Mouse (Mus musculus): ENCODE results near the gene Evx2. TPM values are rescaled to one million over a fixed set of nuclear protein-coding genes. Genes with fewer than 3 reads are reported as not detected.

Evx2 gene
- polyA plus RNA-seq, 1 experiment from 2014 or later, result not detected

DNA sequence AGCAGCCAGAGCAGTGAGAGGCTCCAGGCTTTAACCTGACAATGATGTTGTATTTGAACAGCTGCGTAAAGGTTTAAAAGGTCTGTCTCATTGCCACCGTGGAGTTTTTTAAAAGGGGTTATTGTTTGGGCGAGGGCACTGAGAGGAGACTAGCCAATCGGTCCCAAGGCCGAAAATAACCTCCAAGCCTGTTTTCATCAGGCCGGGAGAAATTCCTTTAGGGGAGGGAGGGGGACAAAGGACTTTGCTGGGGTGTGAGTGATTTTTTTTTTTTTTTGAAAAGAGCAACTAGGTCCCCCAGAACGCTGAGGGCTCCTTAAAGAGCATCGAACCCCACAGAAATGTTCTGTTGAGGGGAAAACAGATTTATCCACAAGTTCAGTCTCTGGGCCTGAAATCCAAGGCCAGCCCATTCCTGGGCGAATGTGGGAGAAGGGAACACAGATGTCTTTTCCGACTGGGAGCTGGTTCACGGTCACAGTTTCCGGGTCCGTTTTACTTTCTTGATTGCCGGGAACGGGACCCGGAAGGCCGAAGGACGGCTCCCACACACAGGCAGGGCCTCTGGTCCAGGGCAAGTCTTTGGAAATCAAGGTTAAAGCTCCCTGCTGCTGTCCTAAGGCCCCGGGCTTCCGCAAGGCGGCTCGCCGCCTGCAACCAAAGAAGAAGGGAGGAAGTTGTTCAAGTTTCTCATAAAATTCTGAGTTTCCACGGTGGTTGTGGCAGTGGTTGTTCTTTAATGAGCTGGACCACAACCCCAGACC lies 30.4 kb upstream of the Evx2 start:
- Histone ChIP-seq H3K27me3 (ENCODE audit: control insufficient read depth, insufficient read depth, low read length) (peaks cover 43% of the 10 kb centered on the region), H3K9ac (ENCODE audit: low read length) (no peak overlapping the region), H3K4me3 (ENCODE audit: low read depth, low read length) (no peak overlapping the region), H3K4me1 (replicated peaks; ENCODE audit: control insufficient read depth, insufficient read depth) (no peaks in the 10 kb centered on the region), H3K4me2 (replicated peaks; ENCODE audit: low read depth) (no peak overlapping the region), H3K27ac (replicated peaks) (no peak overlapping the region), H3K9me3 (ENCODE audit: control insufficient read depth, low read length) (no peaks in the 10 kb centered on the region), H3K36me3 (ENCODE audit: control insufficient read depth, insufficient read depth, low read length) (no peaks in the 10 kb centered on the region)
- 4% methylated on average over 24 of the region's 24 CpGs for WGBS
- DNase-seq (ENCODE audit: low spot score), result no peak
- TF ChIP-seq EP300 (optimal IDR thresholded peaks at IDR 0.05), result no peak
- ATAC-seq (ENCODE audit: low FRiP score, low TSS enrichment), result no peak

DNA sequence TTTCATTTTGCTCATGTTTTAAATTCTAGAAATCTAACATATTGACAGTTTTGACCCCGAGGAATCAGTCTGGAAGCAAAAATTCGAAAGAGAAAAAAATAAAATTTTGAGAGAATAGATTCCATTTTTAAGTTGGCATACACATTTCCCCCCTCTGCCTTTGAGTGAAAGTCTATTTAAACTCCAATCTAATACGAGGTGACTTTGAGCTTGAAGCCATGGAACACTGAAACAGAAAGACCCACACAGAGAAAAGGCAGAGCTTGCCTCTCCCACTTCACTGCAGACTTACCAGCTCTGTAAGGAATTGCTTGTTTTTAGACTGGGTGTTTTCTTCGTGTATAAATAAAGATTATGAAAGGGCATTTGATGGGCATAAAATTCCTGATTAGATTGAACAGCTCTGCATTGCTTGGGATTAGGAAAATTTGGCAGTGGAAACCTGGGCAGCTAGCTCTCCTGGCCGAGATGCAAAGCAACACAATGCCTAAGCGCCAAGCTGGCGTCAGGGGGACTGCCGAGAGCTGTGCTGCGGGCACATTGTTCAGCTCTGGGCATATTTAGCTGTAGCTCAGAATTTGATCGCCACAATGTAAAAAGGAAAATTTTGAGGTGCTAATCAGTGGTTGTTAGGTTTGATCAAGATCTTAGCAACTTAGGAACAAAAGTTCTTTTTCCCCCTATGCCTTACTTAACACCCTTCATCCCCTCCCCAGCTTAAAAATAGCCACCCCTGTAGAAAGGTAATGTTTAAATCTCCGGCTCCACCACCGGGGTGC lies 29.6 kb upstream of the Evx2 start:
- Histone ChIP-seq H3K4me3 (ENCODE audit: low read depth, low read length) (no peak overlapping the region), H3K9ac (ENCODE audit: low read length) (no peak overlapping the region), H3K27ac (replicated peaks) (no peak overlapping the region), H3K27me3 (ENCODE audit: control insufficient read depth, insufficient read depth, low read length) (peaks cover 47% of the 10 kb centered on the region), H3K9me3 (ENCODE audit: control insufficient read depth, low read length) (no peaks in the 10 kb centered on the region), H3K36me3 (ENCODE audit: control insufficient read depth, insufficient read depth, low read length) (no peaks in the 10 kb centered on the region), H3K4me2 (replicated peaks; ENCODE audit: low read depth) (no peak overlapping the region), H3K4me1 (replicated peaks; ENCODE audit: control insufficient read depth, insufficient read depth) (no peaks in the 10 kb centered on the region)
- WGBS, result 8% methylated on average over 12 of the region's 12 CpGs
- TF ChIP-seq EP300 (optimal IDR thresholded peaks at IDR 0.05) (no peak), CTCF (IDR thresholded peaks at IDR 0.05; ENCODE audit: low read depth) (no peak)
- DNase-seq (ENCODE audit: low spot score) (no peak), ATAC-seq (ENCODE audit: low FRiP score, low TSS enrichment) (no peak)

DNA sequence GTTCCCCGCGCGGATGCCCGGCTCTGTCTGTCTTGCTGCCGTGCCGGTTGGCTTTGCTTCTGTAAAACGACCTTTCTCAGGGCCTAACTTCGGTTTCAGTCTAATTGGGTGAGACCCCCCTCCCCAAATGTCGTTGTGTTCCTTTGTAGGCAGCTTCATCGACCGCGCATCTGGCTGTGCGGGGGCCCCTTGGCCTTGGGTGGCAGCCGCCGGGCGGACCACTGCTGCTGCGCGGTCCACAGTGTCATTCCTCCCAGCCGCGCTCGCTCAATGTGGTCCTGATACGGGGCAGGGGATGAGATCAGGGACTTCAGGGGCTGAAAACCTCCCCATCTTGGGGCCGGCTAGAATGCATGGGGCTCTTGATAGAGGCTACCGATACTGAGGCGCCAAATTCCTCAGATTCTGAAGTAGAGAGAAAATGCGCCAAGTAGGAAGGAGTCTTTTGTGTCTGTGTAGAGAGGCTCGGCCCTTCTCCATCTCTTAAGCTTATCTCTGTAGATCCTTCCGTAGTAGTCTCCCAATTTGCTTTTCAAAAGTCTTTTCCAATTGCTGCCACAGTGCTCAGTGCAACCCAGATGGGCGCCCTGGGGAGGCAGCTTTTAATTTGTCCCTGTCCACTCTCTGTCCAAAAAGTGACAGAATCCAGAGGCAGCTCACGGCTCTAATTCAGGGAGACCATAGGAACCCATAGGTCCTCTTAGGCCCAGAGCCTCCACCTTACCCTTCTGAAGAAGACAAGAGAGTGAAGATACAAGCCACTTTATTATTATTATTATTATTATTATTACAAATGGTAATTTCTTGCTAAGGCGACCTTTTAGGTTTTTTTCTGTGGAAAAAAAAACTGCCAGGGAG lies 28.6 kb upstream of the Evx2 start:
- DNase-seq (ENCODE audit: low spot score) (no peak), ATAC-seq (ENCODE audit: low FRiP score, low TSS enrichment) (no peak)
- Histone ChIP-seq H3K9me3 (ENCODE audit: control insufficient read depth, low read length) (no peaks in the 10 kb centered on the region), H3K9ac (ENCODE audit: low read length) (no peak overlapping the region), H3K4me3 (ENCODE audit: low read depth, low read length) (no peak overlapping the region), H3K4me2 (replicated peaks; ENCODE audit: low read depth) (no peak overlapping the region), H3K27ac (replicated peaks) (no peak overlapping the region), H3K36me3 (ENCODE audit: control insufficient read depth, insufficient read depth, low read length) (no peaks in the 10 kb centered on the region), H3K27me3 (ENCODE audit: control insufficient read depth, insufficient read depth, low read length) (peaks cover 50% of the 10 kb centered on the region), H3K4me1 (replicated peaks; ENCODE audit: control insufficient read depth, insufficient read depth) (no peaks in the 10 kb centered on the region)
- TF ChIP-seq CTCF (IDR thresholded peaks at IDR 0.05; ENCODE audit: low read depth) (no peak), EP300 (optimal IDR thresholded peaks at IDR 0.05) (no peak)
- WGBS, result 2% methylated on average over 31 of the region's 31 CpGs

DNA sequence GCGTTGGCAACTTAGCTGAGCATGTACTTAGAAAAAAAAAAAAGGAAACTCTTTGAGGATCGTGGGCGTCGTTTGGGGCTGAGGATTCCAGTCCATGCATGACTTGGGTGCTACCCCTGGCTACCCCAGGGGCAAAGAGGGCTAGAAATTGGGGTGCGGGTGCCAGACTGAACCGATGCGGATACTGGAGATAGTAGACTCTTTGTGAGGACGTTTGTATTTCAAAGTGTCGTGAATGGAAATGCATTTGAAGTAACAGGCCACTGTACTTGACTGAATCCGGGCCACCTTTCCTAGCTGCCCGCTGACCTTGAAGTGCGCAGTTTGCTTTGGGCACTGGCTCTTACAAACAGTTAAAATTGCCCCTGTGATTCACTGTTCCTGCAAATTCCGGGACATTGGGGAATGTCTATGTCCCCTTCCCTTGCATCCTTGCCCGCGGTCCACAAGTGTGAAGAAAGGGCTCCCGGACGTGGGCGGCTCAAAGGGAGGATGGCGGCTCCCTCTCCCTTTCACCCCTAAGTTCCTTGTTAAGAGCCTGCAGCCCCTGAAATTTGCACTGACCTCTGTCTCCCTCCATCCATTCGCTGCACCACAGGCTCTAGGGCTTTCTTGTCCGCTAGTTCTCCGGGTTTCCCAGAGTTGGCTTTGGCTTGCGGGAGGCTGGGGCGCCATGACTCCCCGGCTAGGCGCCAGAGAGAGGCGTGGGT lies 27.8 kb upstream of the Evx2 start:
- TF ChIP-seq EP300 (optimal IDR thresholded peaks at IDR 0.05), result no peak
- no peak for TF ChIP-seq CTCF (IDR thresholded peaks at IDR 0.05; ENCODE audit: low read depth)
- no peak overlapping the region for H3K4me2 ChIP-seq (replicated peaks; ENCODE audit: low read depth)

DNA sequence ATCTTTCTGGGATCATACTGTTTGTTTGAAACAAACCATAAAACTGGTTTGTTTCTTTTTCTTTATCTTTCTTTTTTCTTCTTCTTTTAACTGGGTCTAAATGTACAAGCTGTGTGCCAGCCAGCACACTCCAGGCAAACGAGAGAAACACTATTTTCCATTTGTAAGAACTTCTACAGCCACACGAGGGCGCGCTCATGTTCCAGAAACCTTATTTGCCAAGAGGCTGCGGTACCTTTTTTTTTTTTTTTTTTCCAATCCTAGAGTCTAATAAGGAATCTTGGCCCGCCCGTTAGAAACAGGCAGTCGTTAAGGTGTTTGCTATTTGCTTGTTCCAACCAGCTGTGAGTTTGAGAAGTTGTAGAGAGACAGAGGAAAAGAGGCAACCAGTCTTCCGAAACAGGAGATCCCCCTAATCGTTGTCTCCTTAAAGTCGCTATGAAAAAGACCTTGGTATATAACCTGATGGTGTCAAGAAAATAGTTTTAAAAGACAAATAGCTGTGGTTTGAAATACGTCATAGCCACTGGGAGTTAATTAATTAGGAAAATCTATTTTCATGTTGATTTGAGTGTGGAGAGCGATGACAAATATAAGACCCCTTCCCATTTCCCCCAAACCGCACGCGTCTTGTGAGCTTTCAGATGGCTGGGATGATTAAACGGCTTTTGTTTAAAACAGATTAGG lies 27.1 kb upstream of the Evx2 start:
- ATAC-seq (ENCODE audit: low FRiP score, low TSS enrichment) (no peak), DNase-seq (ENCODE audit: low spot score) (peak; percentile 72)
- Histone ChIP-seq H3K4me1 (replicated peaks; ENCODE audit: control insufficient read depth, insufficient read depth) (no peaks in the 10 kb centered on the region), H3K4me3 (ENCODE audit: low read depth, low read length) (no peak overlapping the region), H3K4me2 (replicated peaks; ENCODE audit: low read depth) (no peak overlapping the region), H3K27ac (replicated peaks) (no peak overlapping the region), H3K9me3 (ENCODE audit: control insufficient read depth, low read length) (no peaks in the 10 kb centered on the region), H3K9ac (ENCODE audit: low read length) (no peak overlapping the region), H3K36me3 (ENCODE audit: control insufficient read depth, insufficient read depth, low read length) (no peaks in the 10 kb centered on the region), H3K27me3 (ENCODE audit: control insufficient read depth, insufficient read depth, low read length) (peaks cover 51% of the 10 kb centered on the region)
- WGBS, result 7% methylated on average over 17 of the region's 17 CpGs
- TF ChIP-seq EP300 (optimal IDR thresholded peaks at IDR 0.05) (no peak), CTCF (IDR thresholded peaks at IDR 0.05; ENCODE audit: low read depth) (peak; percentile 78)

More for the DNA sequence above, 27.8 kb upstream of the Evx2 start:
- H3K4me3 ChIP-seq (ENCODE audit: low read depth, low read length), result no peak overlapping the region
- WGBS, result 1% methylated on average over 27 of the region's 27 CpGs
- no peak overlapping the region for H3K27ac ChIP-seq (replicated peaks)
- ATAC-seq (ENCODE audit: low FRiP score, low TSS enrichment) (no peak), DNase-seq (ENCODE audit: low spot score) (no peak)
- H3K9me3 ChIP-seq (ENCODE audit: control insufficient read depth, low read length), result no peaks in the 10 kb centered on the region
- no peak overlapping the region for H3K9ac ChIP-seq (ENCODE audit: low read length)
- H3K27me3 ChIP-seq (ENCODE audit: control insufficient read depth, insufficient read depth, low read length), result peaks cover 51% of the 10 kb centered on the region
- H3K4me1 ChIP-seq (replicated peaks; ENCODE audit: control insufficient read depth, insufficient read depth), result no peaks in the 10 kb centered on the region
- H3K36me3 ChIP-seq (ENCODE audit: control insufficient read depth, insufficient read depth, low read length), result no peaks in the 10 kb centered on the region
